ENCODE assay signal across 8 mouse cellular contexts in genomic region chr9:109081749-109082123, GRCm38 (mm10). TPM values are rescaled to one million over a fixed set of nuclear protein-coding genes. Genes with fewer than 3 reads are reported as not detected.
DNase-seq lines count a peak whose midpoint lies in the region; ATAC-seq and TF ChIP-seq lines count a peak whose summit lies in the region.

No protein-coding gene starts in this region.

- TF ChIP-seq CTCF in heart, adult 2 months (IDR thresholded peaks at IDR 0.05) = no peak

- peak overlapping the region; percentile 69 for H3K9ac ChIP-seq in heart, adult 2 months (ENCODE audit: low read depth, low read length)
- H3K9ac ChIP-seq in forebrain, embryonic 15.5 days (replicated peaks) = peak overlapping the region; percentile 78
- H3K9ac ChIP-seq in liver, embryonic 15.5 days = peak overlapping the region; percentile 87

- intact Hi-C loops in heart, adult 2 months (cut with DNase I) = no loop called here

- peak overlapping the region; percentile 72 for H3K4me2 ChIP-seq in forebrain, embryonic 15.5 days (replicated peaks)
- peak overlapping the region; percentile 73 for H3K4me2 ChIP-seq in liver, embryonic 15.5 days

- DNase-seq in heart, adult 2 months = no peak
- no peak for DNase-seq in heart, adult 11 months
- DNase-seq in CD4-positive helper T cell, adult 2 months (ENCODE audit: low read depth, low spot score) = peak; percentile 19
- no peak for DNase-seq in layer of hippocampus, adult 11-12 months (ENCODE audit: low spot score)
- no peak for DNase-seq in frontal cortex, postnatal 36 days (ENCODE audit: low spot score in 2 of 2)
- no peak for DNase-seq in urinary bladder, adult 2 months (ENCODE audit: low spot score)

- WGBS in heart, adult 2 months = 4% methylated on average over 11 of the region's 11 CpGs
- 7% methylated on average over 11 of the region's 11 CpGs for WGBS in forebrain, embryonic 15.5 days
- 1% methylated on average over 11 of the region's 11 CpGs for WGBS in liver, embryonic 15.5 days (ENCODE audit: insufficient replicate concordance)

- H3K36me3 ChIP-seq in heart, adult 2 months (ENCODE audit: control insufficient read depth, insufficient read depth, low read length) = peaks cover 9% of the 10 kb centered on the region; the same call in 1 of the 2 replicates
- H3K36me3 ChIP-seq in forebrain, embryonic 15.5 days = peaks cover 11% of the 10 kb centered on the region
- H3K36me3 ChIP-seq in liver, embryonic 15.5 days (replicated peaks) = peaks cover 27% of the 10 kb centered on the region

- H3K27ac ChIP-seq in heart, adult 2 months = peak overlapping the region; percentile 81
- peak overlapping the region; percentile 83 for H3K27ac ChIP-seq in forebrain, embryonic 15.5 days (replicated peaks)
- H3K27ac ChIP-seq in liver, embryonic 15.5 days (replicated peaks) = peak overlapping the region; percentile 81

- peak overlapping the region; percentile 85 for H3K4me3 ChIP-seq in heart, adult 2 months
- peak overlapping the region; percentile 89 for H3K4me3 ChIP-seq in forebrain, embryonic 15.5 days
- peak overlapping the region; percentile 88 for H3K4me3 ChIP-seq in liver, embryonic 15.5 days (replicated peaks)

- H3K27me3 ChIP-seq in heart, adult 2 months (ENCODE audit: control insufficient read depth, insufficient read depth, low read length) = no peaks in the 10 kb centered on the region
- H3K27me3 ChIP-seq in forebrain, embryonic 15.5 days = no peaks in the 10 kb centered on the region
- no peaks in the 10 kb centered on the region for H3K27me3 ChIP-seq in liver, embryonic 15.5 days

- ATAC-seq in forebrain, embryonic 15.5 days (replicated peaks) = peak; percentile 29; the same call in 1 of the 2 replicates
- ATAC-seq in liver, embryonic 15.5 days (ENCODE audit: insufficient read depth) = 0 out of 2 replicates have a peak, but pooled peaks have one; percentile 1

- H3K79me2 ChIP-seq in heart, adult 2 months (replicated peaks; ENCODE audit: control insufficient read depth, insufficient read depth, low read length) = no peaks in the 10 kb centered on the region

- no peak for TF ChIP-seq POLR2A in heart, adult 2 months (IDR thresholded peaks at IDR 0.05; ENCODE audit: insufficient read depth, low read depth, low read length)

- H3K4me1 ChIP-seq in heart, adult 2 months (ENCODE audit: control insufficient read depth, insufficient read depth, low read length) = peaks cover 5% of the 10 kb centered on the region
- H3K4me1 ChIP-seq in forebrain, embryonic 15.5 days = peaks cover 25% of the 10 kb centered on the region
- peaks cover 29% of the 10 kb centered on the region for H3K4me1 ChIP-seq in liver, embryonic 15.5 days (replicated peaks)

- no peak for TF ChIP-seq EP300 in heart, adult 2 months (IDR thresholded peaks at IDR 0.05; ENCODE audit: insufficient read depth, low read depth, low read length)

- H3K9me3 ChIP-seq in forebrain, embryonic 15.5 days = no peaks in the 10 kb centered on the region
- H3K9me3 ChIP-seq in liver, embryonic 15.5 days (replicated peaks) = no peaks in the 10 kb centered on the region

RNA-seq across cellular contexts. Expression of gene Ccdc51, which starts 0.6 kb away (rescaled TPM):
- total RNA-seq in heart, adult 2 months (2021) = 10 to 100 TPM; 11.1 to 11.8 TPM
- 7.0 and 9.2 TPM in 2 replicates for polyA plus RNA-seq in heart, adult 2 months (2012; rRNA removed)
- 17.3 and 18.4 TPM in 2 replicates for polyA plus RNA-seq in forebrain, embryonic 15.5 days (2015; fragmentation: Nextera tagmentation; extraction: Ambion mirVana)
- polyA plus RNA-seq in liver, embryonic 15.5 days (2015; fragmentation: Nextera tagmentation; extraction: Ambion mirVana) = 11.4 and 12.0 TPM in 2 replicates
- polyA plus RNA-seq in urinary bladder, adult 2 months (2012; rRNA removed) = 10.9 and 14.0 TPM in 2 replicates

RNA-seq across cellular contexts. Expression of gene Tma7, which starts 0.7 kb away (rescaled TPM):
- 100 to 1,000 TPM; 218 to 235 TPM for total RNA-seq in heart, adult 2 months (2021)
- 41.4 and 59.3 TPM in 2 replicates for polyA plus RNA-seq in heart, adult 2 months (2012; rRNA removed)
- polyA plus RNA-seq in forebrain, embryonic 15.5 days (2015; fragmentation: Nextera tagmentation; extraction: Ambion mirVana) = 568 and 598 TPM in 2 replicates
- 249 and 328 TPM in 2 replicates for polyA plus RNA-seq in liver, embryonic 15.5 days (2015; fragmentation: Nextera tagmentation; extraction: Ambion mirVana)
- polyA plus RNA-seq in urinary bladder, adult 2 months (2012; rRNA removed) = 118 and 126 TPM in 2 replicates

RNA-seq across cellular contexts. Expression of gene Atrip, which starts 7.8 kb away (rescaled TPM):
- total RNA-seq in heart, adult 2 months (2021) = 1 to 10 TPM; 8.0 to 9.0 TPM
- 10.0 and 13.9 TPM in 2 replicates for polyA plus RNA-seq in heart, adult 2 months (2012; rRNA removed)
- polyA plus RNA-seq in forebrain, embryonic 15.5 days (2015; fragmentation: Nextera tagmentation; extraction: Ambion mirVana) = 32.0 and 36.5 TPM in 2 replicates
- 9.2 and 12.6 TPM in 2 replicates for polyA plus RNA-seq in liver, embryonic 15.5 days (2015; fragmentation: Nextera tagmentation; extraction: Ambion mirVana)
- 17.1 and 17.6 TPM in 2 replicates for polyA plus RNA-seq in urinary bladder, adult 2 months (2012; rRNA removed)

RNA-seq across cellular contexts. Expression of gene Plxnb1, which starts 13.5 kb away (rescaled TPM):
- 10 to 100 TPM; 15.7 to 21.1 TPM for total RNA-seq in heart, adult 2 months (2021)
- 25.0 and 31.9 TPM in 2 replicates for polyA plus RNA-seq in heart, adult 2 months (2012; rRNA removed)
- polyA plus RNA-seq in forebrain, embryonic 15.5 days (2015; fragmentation: Nextera tagmentation; extraction: Ambion mirVana) = 20.7 and 23.5 TPM in 2 replicates
- 3.5 and 5.8 TPM in 2 replicates for polyA plus RNA-seq in liver, embryonic 15.5 days (2015; fragmentation: Nextera tagmentation; extraction: Ambion mirVana)
- polyA plus RNA-seq in urinary bladder, adult 2 months (2012; rRNA removed) = 19.9 and 26.2 TPM in 2 replicates

RNA-seq across cellular contexts. Expression of gene Trex1, which starts 22.2 kb away (rescaled TPM):
- 10 to 100 TPM; 12.6 to 13.3 TPM for total RNA-seq in heart, adult 2 months (2021)
- polyA plus RNA-seq in heart, adult 2 months (2012; rRNA removed) = 45.8 and 55.2 TPM in 2 replicates
- polyA plus RNA-seq in forebrain, embryonic 15.5 days (2015; fragmentation: Nextera tagmentation; extraction: Ambion mirVana) = 16.5 and 16.7 TPM in 2 replicates
- 8.6 and 9.8 TPM in 2 replicates for polyA plus RNA-seq in liver, embryonic 15.5 days (2015; fragmentation: Nextera tagmentation; extraction: Ambion mirVana)
- 37.3 and 41.4 TPM in 2 replicates for polyA plus RNA-seq in urinary bladder, adult 2 months (2012; rRNA removed)
